Mouse (Mus musculus): Measurements from ENCODE around the gene Chrd.

- TF ChIP-seq CTCF (IDR thresholded peaks at IDR 0.05; ENCODE audit: control insufficient read depth, insufficient read depth, insufficient read length) (no peak), CEBPB (IDR thresholded peaks at IDR 0.05; ENCODE audit: low read depth) (no peak), USF1 (IDR thresholded peaks at IDR 0.05; ENCODE audit: low read depth) (no peak)
Measured at GRCm38 (mm10) chr16:20735651-20736050, 2.7 kb downstream of the Chrd start.
